Mouse (Mus musculus) lung, postnatal 4 days (tissue): Measurements from ENCODE around the gene Tbx21.
A peak's percentile ranks its signal among the peaks of the same experiment; 100 is the strongest.

ENCODE experiments used
- DNase-seq, 2 experiments: peaks; one replicate each; pipeline ENCODE4 v3.0.0; 2021

The Tbx21 gene

DNA sequence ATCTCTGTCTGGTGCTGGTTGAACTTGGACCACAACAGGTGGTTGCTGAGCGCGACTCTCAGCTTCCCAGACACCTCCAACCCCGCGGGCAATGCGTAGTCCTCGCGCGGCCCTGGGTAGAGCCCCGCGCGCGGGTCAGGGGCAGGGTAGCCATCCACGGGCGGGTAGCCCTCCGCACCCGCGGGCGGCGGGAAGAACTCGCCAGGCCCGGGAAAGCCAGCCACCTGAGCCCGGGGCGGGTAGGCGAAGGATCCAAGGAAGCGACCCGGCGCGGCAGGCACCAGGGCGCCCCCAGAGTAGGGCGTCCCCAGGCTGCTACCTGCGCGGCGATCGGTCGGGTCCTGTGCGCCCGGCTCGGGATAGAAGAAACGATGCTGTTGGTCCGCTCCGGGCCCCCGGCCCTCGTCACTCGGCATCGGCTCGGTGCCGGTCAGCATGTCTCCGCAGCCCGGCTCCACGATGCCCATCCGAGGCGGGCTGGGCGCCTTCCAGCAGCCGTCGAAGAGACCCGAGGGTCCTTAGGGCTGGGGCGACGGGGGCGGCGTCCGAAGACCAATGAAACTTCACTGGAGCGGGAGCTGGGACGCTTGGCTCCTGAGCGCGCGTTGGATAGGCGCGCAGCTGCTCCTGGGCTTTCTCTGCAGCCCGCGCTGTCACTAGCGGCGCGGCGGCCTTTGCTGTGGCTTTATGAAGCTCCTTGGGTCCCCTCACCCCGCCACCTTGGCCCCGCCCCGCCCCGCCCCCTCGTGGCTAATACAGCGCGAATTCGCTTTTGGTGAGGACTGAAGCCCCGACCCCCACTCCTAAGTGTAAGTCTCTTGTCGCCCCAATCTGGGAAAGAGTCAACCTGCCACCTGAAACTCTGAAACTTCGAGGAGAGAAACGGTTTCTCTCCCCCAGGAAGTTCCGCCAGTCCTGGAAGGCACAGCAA lies at the start of gene Tbx21:
Gene Tbx21, minus strand, starts transcription at position 661 of the 931 bp plus-strand sequence.
- no peak for DNase-seq

DNA sequence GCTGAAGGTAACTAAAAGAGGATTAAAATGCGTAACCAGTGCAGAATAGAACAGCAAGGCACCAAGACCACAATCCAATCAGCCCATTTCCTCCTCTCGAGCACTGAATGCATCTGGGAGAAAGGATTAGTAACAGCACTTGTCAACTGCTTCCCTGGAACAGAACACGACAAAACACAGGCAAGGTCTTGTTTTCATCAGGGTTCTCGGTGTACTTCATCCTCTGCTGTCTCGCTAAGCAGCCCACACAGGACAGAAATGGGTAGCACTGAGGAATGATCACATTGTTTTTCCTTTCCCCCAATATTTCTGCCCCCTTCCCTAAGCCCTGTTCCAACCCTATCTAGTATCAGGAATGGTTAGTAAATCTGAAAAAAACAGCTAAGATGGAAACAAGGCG lies 45.2 kb upstream of the Tbx21 start:
- DNase-seq, result no peak

DNA sequence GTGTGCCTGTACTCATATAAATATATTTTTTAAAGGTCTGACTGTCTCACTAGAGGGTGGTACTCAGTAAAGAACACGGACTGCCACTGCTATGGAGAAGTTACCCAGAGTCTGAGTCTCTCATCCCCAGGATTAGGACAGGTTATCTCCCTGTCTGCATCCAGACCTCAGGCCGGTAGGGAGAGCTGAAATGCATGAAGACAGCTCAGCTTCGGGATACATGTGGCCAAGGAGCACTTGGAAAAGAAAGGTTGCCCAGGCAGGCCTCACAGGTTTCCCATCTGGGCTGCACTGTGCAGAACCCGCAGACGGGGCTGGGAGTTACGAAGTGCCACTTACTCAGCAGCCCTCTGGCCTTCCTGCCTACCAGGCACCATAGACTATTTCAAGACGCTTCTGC lies 41.9 kb upstream of the Tbx21 start:
- no peak for DNase-seq

DNA sequence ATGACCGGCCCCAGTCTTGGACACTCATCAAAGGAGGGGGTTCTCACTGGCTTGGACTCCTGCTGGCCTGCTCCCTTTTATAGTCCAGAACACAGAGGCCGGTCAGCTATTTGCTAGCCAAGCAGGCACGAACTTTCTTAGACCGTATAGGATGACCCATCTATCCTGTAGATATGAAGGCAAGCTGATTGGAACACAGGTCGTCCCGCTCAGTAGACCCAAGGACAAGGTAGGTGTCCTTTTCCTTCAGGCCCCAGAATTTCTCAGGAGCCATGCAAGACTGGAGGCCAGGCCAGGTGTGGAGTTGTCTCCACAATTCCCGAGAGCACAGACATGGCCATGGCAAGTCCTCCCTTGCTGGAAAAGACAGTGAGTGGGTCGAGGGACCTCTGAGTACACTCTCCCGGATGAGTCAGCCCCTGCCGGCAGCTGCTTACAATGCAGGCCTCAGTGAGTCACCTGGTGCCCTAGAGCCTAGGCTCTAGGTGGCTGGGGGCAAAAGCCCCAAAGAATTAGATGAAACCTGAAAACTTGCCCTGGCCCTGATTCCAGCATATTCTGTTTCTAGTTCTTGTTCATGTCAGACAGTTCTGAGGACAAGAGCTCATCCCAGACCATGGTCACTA lies 37.6 kb upstream of the Tbx21 start:
- peak in 1 of 2 experiments; percentile 24 for DNase-seq

DNA sequence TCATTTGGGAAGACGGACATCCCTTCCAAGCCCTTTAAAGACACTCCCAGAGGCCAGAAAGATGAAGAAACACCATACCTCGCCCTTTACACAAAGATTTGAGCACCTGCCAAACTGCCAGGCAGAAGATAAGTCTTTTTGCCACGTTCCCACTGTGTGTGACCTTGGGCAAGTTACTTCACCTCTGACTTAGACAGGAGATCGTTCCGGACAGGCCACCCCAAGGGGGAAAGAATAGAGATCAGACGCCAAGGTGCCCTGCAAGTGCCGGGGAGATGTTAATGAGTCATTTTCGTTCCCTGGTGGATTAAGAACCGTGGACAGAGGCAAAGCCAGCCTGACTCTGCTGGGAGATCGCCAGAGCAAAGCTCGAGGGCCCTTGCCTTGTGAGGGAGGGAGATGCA lies 36.9 kb upstream of the Tbx21 start:
- peak; percentile 56 to 58 for DNase-seq

DNA sequence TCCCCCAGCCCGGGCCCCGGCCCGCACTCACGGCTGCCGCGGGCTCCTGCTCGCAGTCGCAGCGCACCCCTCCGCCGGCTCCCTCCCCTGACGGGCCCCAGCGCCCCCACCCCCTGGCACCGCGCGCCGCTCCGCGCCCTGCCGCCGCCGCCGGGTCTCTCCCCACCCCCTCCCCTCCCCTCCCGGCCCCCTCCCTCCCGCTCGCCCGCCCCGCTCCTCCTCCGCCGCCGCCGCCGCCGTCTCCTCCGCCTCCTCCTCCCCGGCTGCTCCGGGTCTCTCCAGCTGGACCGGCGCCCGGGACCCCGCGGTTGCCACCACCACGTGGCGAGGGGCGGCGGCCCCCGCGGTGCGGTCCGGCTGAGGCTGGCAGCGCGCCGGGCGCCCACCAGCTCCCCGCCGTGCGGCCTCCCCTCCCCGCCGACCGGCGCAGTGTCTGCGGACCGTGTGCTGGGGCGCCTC lies 36.2 kb upstream of the Tbx21 start, which contains the start of gene Tbkbp1:
Gene Tbkbp1, minus strand, starts transcription at position 153 of the 459 bp plus-strand sequence.
- peak; percentile 40 to 71 for DNase-seq

DNA sequence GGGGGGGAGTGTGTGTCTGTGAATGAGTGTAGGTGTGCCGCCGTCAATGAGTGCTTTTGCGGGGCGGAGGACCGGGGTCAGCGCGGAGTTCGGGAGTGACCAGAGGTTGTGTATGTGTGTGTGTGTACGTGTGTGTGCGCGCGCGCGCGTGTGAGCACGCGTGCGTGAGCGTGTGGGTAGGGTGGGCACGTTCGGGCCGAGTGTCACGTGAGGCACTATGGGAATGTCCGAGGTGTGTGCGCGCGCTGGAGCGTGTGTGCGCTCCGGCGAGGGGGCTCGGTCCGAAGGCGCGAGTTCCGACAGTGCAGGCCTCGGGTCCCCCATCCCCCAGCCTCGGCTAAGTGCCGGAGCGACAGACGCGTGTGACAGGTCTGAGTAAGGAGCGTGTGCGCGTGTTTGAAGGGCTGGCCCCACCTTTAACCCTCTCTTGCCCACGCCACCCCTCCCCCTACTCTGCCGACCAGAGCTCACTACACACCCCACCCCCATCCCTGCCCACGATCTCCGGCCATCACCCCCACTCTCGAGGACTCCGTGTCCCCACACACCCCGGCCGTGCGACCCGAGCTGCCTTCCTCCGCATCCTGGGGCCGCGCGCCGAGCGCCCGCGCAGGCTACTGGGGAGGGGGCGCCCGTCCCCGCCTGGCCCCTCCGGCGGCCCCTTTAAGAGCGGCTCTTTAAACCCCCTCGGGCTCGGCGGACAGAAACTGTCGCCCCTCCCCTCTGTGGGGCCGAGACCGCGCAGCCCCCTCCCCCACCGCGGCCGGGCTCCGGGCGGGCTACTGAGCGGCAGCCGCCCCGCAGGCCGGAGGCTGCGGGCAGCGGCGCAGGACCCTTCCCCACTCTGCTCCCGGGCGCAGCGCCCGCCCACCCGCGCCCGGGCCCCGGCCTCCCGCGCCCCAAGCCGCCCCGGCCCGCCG lies 35.5 kb upstream of the Tbx21 start:
- DNase-seq, result peak; percentile 72 to 89

DNA sequence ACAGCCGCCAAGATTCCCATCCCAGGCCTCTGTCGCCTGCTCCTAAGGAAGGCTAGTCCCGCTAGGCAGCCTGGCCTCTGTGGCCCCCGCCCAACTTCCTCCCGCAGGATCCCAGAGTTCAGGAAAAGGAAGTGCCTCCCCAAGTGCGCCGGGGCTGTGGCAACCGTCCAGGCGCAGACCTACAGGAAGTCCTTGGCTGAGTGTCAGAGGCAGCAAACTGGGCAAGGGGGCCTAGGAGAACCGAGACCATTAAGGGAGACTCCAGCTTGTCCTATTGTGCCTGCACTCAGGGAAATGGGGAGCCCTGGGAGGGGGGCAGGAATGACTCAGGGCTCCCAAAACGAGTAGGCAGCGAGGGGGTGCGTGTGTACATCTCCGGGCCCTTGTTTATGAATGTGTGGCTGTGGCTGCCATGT lies 34.9 kb upstream of the Tbx21 start:
- peak; percentile 90 to 95 for DNase-seq

DNA sequence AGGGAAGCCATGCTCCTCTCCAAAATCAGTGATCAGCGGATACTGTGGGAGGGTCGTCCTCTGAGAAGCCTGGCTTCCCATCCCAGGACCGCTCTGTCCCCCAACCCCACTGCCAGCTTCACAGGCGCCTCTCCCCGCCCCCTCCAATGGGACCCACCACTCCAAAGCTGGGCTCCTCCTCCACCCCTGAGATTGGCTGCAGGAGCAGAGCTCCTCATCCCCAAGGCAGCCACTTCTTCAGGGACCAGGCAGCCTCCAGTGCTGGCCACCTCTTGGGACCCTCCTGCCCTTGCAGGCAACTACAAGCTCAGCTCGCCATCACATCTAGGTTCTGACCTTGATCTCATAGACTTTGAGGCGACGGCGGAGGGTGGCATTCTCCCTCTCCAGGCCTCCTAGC lies 33.9 kb upstream of the Tbx21 start:
- peak in 1 of 2 experiments; percentile 23 for DNase-seq

DNA sequence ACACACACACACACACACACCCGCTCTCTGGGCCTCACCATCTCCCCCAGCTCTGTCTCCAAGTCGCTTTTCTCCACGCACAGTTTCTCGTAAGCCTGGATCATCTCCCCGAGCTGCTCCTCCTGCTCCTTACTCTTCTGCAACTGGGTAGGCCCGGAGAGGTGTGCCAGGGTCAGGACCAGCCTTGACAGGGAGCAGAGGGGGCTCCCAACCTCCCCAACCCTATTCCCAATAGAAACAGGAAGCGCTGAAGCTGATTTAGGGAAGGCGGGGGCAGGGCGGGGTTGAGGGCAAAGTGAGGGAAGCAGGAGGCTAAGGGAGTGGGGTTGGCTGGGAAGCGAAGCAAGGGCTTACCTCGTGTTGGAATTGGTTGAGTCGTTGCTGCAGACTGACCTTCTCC lies 33.5 kb upstream of the Tbx21 start:
- DNase-seq, result peak in 1 of 2 experiments; percentile 25

DNA sequence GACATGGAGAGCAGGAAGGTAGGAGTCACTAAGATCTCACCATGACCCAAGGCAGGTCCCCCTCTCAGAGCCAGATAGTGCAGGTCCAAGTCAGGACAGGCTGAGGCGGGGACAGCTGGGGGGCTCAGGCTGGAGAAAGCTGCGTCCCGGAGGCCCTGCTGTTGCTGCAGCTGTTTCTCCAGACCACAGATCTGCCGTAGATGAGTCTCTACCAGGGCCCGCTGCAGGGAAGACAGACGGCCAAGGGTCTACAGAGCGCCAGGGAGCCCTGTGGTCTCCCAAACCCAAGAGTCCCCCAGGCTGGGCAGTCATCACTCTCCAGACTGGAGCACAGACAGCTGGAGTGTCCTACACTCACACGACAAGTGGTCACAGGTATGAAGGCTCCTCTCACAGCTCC lies 32.2 kb upstream of the Tbx21 start:
- peak in 1 of 2 experiments; percentile 20 for DNase-seq

DNA sequence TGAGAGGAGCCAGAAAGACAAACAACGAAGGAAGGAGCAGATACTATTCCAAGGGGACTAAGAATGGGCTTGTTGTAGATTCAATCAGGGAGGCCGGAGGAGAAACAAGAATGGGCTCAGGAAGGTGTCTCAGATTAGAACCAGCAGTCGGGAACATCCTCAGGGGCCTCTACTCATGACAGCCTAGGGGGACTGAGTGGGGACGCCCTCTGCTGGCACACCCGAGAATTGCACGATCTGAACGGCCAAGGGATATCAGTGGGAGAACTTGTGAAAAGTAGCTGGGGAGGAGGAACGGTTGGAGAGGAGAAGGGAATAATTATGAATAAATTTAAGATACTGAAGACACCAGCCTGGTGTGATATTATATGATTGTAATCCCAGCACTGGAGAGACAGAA lies 31.6 kb upstream of the Tbx21 start:
- peak; percentile 79 to 87 for DNase-seq

DNA sequence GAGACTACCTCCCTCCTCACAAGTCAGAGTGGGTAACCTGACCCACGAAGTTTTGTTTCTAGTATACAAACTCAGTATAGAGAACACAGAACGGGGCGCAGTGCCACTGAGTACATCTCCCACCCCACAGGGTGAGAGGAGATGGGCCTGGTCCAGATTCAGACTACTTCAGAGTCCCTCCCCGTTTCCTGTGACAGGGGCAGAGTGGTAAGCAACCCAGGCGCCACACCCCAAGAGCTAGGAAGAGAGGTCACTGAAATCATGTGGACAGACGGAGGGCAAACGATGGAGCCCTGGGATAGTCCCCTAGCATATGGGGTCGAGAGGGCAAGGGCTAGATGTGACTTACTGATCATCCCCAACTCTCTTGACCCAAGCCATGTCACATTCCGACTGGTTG lies 30.8 kb upstream of the Tbx21 start:
- DNase-seq, result peak in 1 of 2 experiments; percentile 21

DNA sequence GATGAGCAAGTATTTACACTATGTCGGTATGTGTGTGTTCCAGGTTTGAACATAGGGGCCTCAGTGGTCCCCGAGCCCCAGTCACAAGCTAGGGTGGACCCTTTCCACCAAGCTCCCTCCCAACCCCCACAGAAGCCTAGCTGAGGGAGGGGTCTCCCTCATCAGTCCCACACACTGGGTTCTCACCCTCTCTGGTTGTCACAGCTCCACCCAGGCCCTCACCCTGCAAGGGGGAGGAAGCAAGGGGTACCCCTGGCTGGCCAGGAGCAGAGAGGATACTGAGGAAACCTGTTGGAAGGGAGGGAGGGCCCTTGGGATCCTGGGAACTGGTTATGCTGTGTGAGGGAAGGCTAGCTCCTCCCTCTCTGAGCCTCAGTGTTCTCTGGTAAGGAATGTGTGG lies 30.2 kb upstream of the Tbx21 start:
- DNase-seq, result no peak

DNA sequence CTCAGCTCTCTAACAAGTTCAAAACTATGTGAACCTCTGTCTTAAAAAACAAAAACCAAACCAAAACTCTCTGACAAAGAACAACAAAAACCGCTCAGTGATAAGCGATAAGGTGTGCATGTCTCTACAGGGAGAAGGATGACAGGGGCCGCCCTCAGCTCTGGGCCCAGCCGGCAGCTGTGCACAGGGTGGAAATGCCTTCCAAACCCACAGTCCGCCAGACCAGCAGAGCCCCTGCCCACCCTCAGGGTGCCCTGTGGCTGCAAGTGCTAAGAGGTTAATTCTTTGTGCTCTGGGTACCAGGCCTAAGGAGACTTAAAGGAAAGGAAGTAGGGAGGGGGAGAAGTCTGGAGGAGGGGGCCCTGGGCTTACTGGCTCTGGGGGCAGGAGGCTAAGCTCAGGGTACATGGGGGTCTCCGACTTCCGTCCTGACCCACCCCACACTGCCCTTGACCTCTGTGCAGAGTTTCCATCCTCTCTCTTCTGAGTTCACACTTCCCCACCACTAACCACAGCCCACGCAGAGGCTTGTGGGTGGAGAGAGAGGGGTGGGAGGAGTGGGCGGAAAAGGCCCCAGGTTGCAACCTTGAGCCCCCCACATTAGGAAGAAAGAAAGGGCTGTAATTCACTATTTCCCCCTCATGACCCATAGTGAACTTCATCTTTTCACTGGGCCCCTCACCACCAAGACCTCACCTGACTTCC lies 28.2 kb upstream of the Tbx21 start:
- peak in 1 of 2 experiments; percentile 21 for DNase-seq

DNA sequence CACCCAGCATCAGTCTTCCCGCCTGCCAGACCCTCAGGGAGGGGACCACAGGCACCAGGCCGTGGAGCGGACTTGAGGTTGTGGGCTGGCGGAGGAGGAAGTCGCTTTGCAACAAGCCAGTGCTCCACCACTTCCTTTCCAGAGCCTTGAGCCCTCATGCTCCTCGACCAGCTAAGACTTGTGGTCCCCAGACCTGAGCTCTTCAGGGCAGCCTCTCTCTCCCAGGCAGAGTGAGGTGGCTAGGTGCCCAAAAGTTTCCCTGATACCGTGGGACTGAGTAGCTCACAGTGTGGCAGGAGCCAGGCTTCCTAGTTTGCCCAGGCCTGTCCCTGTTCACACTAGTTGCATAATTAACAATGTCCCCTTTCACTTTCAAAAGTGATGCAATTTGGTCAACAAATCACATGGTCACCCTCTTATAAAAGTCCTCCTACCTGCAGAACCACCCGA lies 27.1 kb upstream of the Tbx21 start:
- peak; percentile 66 to 71 for DNase-seq

DNA sequence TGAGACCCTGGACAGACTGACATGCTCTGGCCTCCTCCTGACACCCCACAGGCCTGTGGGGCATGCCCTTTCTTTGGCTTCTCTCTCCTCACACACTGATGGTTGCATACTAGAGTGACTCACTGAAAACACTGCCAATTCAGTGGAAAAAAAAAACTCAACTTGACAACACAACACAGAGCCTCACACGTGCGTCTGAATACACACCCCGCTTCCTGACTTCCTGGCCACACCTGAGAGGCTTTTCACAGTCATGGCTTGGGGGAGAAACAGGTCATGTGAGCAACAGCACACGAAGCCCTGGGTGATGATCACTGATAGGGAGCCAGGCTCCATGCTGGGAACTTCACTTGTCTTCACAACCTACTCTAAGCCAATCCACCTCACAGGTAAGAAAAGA lies 25.7 kb upstream of the Tbx21 start:
- no peak for DNase-seq

DNA sequence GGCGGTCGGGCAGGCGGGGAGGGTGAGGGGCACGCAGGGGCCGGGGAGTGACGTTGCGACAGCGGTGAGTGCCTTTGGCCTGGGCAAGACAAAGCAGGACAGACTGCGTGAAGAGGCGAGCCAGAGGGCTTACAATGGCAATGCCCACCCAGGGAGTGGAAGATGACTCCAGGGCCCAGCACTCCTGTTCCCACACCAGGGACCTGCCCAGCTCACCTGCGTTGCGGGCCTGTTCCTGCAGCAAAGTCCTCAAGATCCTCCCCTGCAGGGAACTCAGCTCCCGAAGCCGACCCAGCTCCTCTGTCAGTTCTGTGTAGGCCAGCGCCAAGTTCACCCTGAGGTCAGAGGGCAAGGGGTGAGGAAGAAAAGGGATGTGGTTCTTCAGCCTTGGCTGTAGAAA lies 24.1 kb upstream of the Tbx21 start:
- DNase-seq, result peak in 1 of 2 experiments; percentile 24

DNA sequence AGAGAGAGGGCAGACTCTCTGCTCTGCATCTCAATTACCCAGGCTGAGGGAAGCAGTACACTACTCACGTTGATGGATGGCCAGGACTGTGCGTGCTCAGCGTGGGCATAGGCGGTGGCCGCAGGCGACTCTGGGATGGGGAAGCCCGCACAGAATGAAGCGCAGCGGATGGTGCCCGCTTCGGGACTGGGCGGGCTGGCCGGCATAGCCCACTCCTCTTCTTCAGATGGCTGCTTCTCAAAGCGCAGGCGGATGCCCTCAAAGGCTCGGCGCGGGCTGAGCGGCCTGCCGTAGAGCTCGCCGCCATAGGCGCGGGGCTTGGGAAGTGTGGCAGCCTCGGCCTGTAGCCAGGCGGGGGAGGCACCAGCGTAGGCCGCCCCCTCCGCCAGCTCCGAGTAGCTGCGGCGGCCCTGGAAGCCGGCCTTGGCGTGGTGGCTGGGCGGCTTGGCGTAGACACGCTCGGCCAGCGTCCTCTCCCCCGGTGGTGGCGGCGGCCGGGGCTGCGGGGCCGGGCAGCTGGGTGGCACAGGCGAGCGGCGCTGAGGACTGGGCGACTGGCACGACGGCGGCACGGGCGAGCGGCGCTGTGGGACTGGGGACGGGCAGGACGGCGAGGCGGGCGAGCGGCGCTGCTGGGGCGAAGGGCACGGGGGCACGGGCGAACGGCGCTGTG lies 23.6 kb upstream of the Tbx21 start:
- peak in 1 of 2 experiments; percentile 53 for DNase-seq

DNA sequence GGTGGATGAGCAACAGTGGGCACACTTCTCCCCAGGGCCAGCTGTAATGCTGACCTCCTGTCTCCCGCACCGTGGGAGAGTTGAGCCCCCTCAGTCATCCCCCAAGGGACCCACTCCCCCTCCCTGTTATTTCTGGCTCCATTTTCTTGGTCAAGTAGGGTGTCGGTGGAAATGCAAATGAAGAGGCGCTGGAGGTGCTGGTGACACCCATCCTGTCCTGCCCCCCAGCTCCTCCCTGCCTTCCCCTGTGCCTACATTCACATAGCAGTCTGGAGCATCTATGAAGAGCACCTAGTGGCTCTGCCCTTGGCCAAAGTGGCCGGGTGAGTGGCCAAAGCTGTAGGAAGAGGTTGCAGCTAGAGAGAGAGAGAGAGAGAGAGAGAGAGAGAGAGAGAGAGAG lies 18.1 kb upstream of the Tbx21 start:
- DNase-seq, result peak in 1 of 2 experiments; percentile 20

DNA sequence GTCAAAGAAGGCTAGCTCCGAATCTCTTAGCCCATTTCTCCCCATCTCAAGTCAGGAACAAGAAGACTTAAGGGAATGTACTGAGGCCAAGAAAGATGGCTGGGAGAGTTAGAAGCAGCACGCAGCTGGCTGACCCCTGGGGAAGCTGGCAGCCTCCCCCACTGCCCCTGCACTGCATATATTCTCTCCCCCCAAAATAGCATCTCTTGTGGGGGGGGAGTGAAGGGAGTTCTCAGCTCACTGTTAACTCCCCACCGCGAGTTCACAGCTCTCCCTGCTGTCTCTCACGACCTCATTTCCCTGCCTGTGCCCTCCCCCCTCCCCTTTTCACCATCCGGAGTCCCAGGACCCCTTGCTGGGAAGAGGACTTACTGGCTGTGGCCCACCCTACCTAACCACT lies 17.1 kb upstream of the Tbx21 start:
- DNase-seq, result no peak
